Comparison of ENCODE assay signal across 12 mouse cellular contexts in genomic region chr1:91747583-91747982, GRCm38 (mm10). TPM values are rescaled to one million over a fixed set of nuclear protein-coding genes. Genes with fewer than 3 reads are reported as not detected.
DNase-seq lines count a peak whose midpoint lies in the region; ATAC-seq and TF ChIP-seq lines count a peak whose summit lies in the region.
"Had no signal": no experiment of that assay in that cellular context is flagged by ENCODE, and none has a peak within 500 bp of the region (broad histone marks: within the 10 kb centered on the region; RNA-seq: fewer than 3 reads in every experiment).

No protein-coding gene starts in this region.

- intact Hi-C loops in left cerebral cortex, postnatal 10 days (cut with DNase I), result no loop called here

- no peak overlapping the region for H3K27ac ChIP-seq in lung, postnatal 0 days (ENCODE audit: low read length)
- H3K27ac ChIP-seq in limb, embryonic 11.5 days (replicated peaks; ENCODE audit: low read depth, low read length), result no peak overlapping the region
- no peak overlapping the region for H3K27ac ChIP-seq in midbrain, embryonic 16.5 days (ENCODE audit: low read length)

- no peaks in the 10 kb centered on the region for H3K4me1 ChIP-seq in lung, postnatal 0 days (ENCODE audit: insufficient read depth, low read depth, low read length)
- H3K4me1 ChIP-seq in limb, embryonic 11.5 days (ENCODE audit: control insufficient read depth, insufficient read depth, low read length), result no peaks in the 10 kb centered on the region
- no peaks in the 10 kb centered on the region for H3K4me1 ChIP-seq in midbrain, embryonic 16.5 days (ENCODE audit: control insufficient read depth, insufficient read depth, low read length)

- H3K36me3 ChIP-seq in lung, postnatal 0 days (ENCODE audit: insufficient read depth, low read length), result no peaks in the 10 kb centered on the region
- no peaks in the 10 kb centered on the region for H3K36me3 ChIP-seq in limb, embryonic 11.5 days (ENCODE audit: control insufficient read depth, insufficient read depth, low read length)
- no peaks in the 10 kb centered on the region for H3K36me3 ChIP-seq in midbrain, embryonic 16.5 days (ENCODE audit: control insufficient read depth, insufficient read depth, low read length)

- H3K27me3 ChIP-seq in lung, postnatal 0 days (replicated peaks; ENCODE audit: insufficient read depth, low read length), result 0 out of 2 replicates have a peak, but pooled peaks cover 6% of the 10 kb centered on the region
- no peaks in the 10 kb centered on the region for H3K27me3 ChIP-seq in limb, embryonic 11.5 days (ENCODE audit: control insufficient read depth, insufficient read depth, low read length)
- no peaks in the 10 kb centered on the region for H3K27me3 ChIP-seq in midbrain, embryonic 16.5 days (ENCODE audit: control insufficient read depth, insufficient read depth, low read depth, low read length)

- no peak for TF ChIP-seq EP300 in lung, postnatal 0 days (IDR thresholded peaks at IDR 0.05)

- H3K4me2 ChIP-seq in lung, postnatal 0 days (replicated peaks; ENCODE audit: low read depth, low read length), result no peak overlapping the region
- no peak overlapping the region for H3K4me2 ChIP-seq in limb, embryonic 11.5 days (ENCODE audit: low read depth, severe bottlenecking)
- H3K4me2 ChIP-seq in midbrain, embryonic 16.5 days (ENCODE audit: low read length), result peak overlapping the region; percentile 29

- TF ChIP-seq CTCF in lung, postnatal 0 days (IDR thresholded peaks at IDR 0.05), result no peak

- WGBS in lung, postnatal 0 days, result 25% methylated on average over 11 of the region's 11 CpGs
- 19% methylated on average over 11 of the region's 11 CpGs for WGBS in limb, embryonic 11.5 days
- WGBS in midbrain, embryonic 16.5 days, result 15% methylated on average over 11 of the region's 11 CpGs

- ATAC-seq in lung, postnatal 0 days, result no peak; the same call in 1 of the 2 replicates
- ATAC-seq in limb, embryonic 11.5 days (ENCODE audit: insufficient number of reproducible peaks, low FRiP score, low TSS enrichment, low read depth), result no peak
- ATAC-seq in midbrain, embryonic 16.5 days, result peak; percentile 67; the same call in 1 of the 2 replicates

- H3K9ac ChIP-seq in lung, postnatal 0 days (replicated peaks; ENCODE audit: low read depth), result no peak overlapping the region
- no peak overlapping the region for H3K9ac ChIP-seq in limb, embryonic 11.5 days (ENCODE audit: low read length)
- no peak overlapping the region for H3K9ac ChIP-seq in midbrain, embryonic 16.5 days (ENCODE audit: low read depth, low read length)

- DNase-seq in cerebellum, postnatal 10 days, result peak; percentile 27 to 46
- DNase-seq in cerebellum, adult 9-10 months, result no peak
- peak; percentile 18 to 27 for DNase-seq in lung, adult 18-20 months
- no peak for DNase-seq in lung, postnatal 0 days (ENCODE audit: low spot score)
- peak; percentile 47 for DNase-seq in limb, embryonic 11.5 days (ENCODE audit: low spot score)
- no peak for DNase-seq in gastrocnemius, adult 8-10 months (ENCODE audit: low spot score in 2 of 2)
- no peak for DNase-seq in left cerebral cortex, postnatal 10 days (ENCODE audit: extremely low spot score in 1 of 2, low spot score in 2 of 2)
- DNase-seq: kidney, adult 18-20 months; spleen, adult 18-20 months; thymus, postnatal 25 days had no signal

- no peak overlapping the region for H3K4me3 ChIP-seq in lung, postnatal 0 days (ENCODE audit: low read depth, low read length)
- no peak overlapping the region for H3K4me3 ChIP-seq in limb, embryonic 11.5 days (ENCODE audit: low read depth, low read length)
- H3K4me3 ChIP-seq in midbrain, embryonic 16.5 days (ENCODE audit: low read depth, low read length), result no peak overlapping the region
- H3K4me3 ChIP-seq: megakaryocyte, embryonic 14.5 days had no signal

- H3K9me3 ChIP-seq in lung, postnatal 0 days (ENCODE audit: low read length), result no peaks in the 10 kb centered on the region
- H3K9me3 ChIP-seq in limb, embryonic 11.5 days (ENCODE audit: control insufficient read depth, low read length), result no peaks in the 10 kb centered on the region
- no peaks in the 10 kb centered on the region for H3K9me3 ChIP-seq in midbrain, embryonic 16.5 days (replicated peaks; ENCODE audit: control insufficient read depth, low read length, poor library complexity, severe bottlenecking)
- H3K9me3 ChIP-seq: megakaryocyte, embryonic 14.5 days had no signal

RNA-seq across cellular contexts. Expression of gene Twist2, which starts 53.7 kb away (rescaled TPM):
- 3.6 and 4.1 TPM in 2 replicates for polyA plus RNA-seq in lung, postnatal 0 days (2015; fragmentation: Nextera tagmentation; extraction: Ambion mirVana)
- polyA plus RNA-seq in limb, embryonic 11.5 days (2014; fragmentation: Nextera tagmentation; extraction: Ambion mirVana), result 43.8 and 47.0 TPM in 2 replicates
- 2.6 and 3.5 TPM in 2 replicates for polyA plus RNA-seq in midbrain, embryonic 16.5 days (2015; fragmentation: Nextera tagmentation; extraction: Ambion mirVana)
- total RNA-seq in gastrocnemius, adult 8-10 months (2022), result 1 to 10 TPM in 2 of 4 experiments, under 1 TPM in 2; 0.65 to 1.3 (median 0.93) TPM
- 1 to 10 TPM; 1.5 to 1.6 TPM for total RNA-seq in left cerebral cortex, postnatal 10 days (2021)

Comparison
In these comparisons a context has a peak if more than half of its experiments do, and no peak if none do; other contexts are left out.
1. DNase-seq: peak in cerebellum, postnatal 10 days (2 of 2), lung, adult 18-20 months (2 of 2) and limb, embryonic 11.5 days (single experiment); none in cerebellum, adult 9-10 months (single experiment), lung, postnatal 0 days (single experiment), gastrocnemius, adult 8-10 months (0 of 2) and left cerebral cortex, postnatal 10 days (0 of 2).